Mouse (Mus musculus): ENCODE results near the gene Large1. TPM values are rescaled to one million over a fixed set of nuclear protein-coding genes. Genes with fewer than 3 reads are reported as not detected.
"Not testable (repeated sequence)": the region's sequence is repeated elsewhere in the genome, so short reads cannot be mapped to it uniquely, and the experiment has no call there.

The Large1 gene
- polyA plus RNA-seq, 1 experiment from 2014 or later, result 4.2 TPM

DNA sequence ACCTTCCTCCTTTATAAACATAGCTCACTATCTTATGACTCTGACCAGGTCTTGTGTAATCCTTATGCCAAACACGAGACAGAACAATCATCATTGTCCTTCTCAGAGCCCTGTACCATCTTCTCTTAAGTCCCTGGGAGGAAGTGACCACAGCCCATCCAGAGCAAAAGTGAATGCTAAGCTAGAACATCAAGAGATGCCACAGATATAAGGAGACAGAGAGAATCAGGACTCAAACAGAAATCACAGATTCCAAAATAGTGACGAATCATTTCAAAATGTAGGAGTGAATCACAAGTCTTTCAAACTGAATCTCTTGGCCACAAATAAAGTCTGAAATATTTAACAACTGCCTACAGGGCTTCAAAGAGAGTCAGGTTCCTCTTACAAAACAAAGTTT is 63.5 kb downstream of the Large1 start:
- no peak for ATAC-seq (replicated peaks; ENCODE audit: low FRiP score, low read depth)
- H3K4me1 ChIP-seq (replicated peaks; ENCODE audit: insufficient read depth, low read length), result no peaks in the 10 kb centered on the region
- H3K4me3 ChIP-seq (replicated peaks; ENCODE audit: low read depth, low read length), result no peak overlapping the region
- TF ChIP-seq CTCF (IDR thresholded peaks at IDR 0.05; ENCODE audit: low read depth), result no peak
- H3K36me3 ChIP-seq (ENCODE audit: insufficient read depth, low read length), result no peaks in the 10 kb centered on the region
- no peak overlapping the region for H3K9ac ChIP-seq (ENCODE audit: low read depth, low read length)
- WGBS, result 76% methylated on average over 2 of the region's 2 CpGs
- H3K27ac ChIP-seq, result no peak overlapping the region
- no peaks in the 10 kb centered on the region for H3K27me3 ChIP-seq (ENCODE audit: insufficient read depth, low read length)
- DNase-seq (ENCODE audit: low spot score), result no peak
- no peak overlapping the region for H3K4me2 ChIP-seq (ENCODE audit: low read length)
- H3K9me3 ChIP-seq (replicated peaks; ENCODE audit: low read length), result no peaks in the 10 kb centered on the region

- TF ChIP-seq CTCF (IDR thresholded peaks at IDR 0.05; ENCODE audit: low read depth), result no peak
- Histone ChIP-seq H3K9me3 (replicated peaks; ENCODE audit: low read length) (no peaks in the 10 kb centered on the region), H3K27ac (no peak overlapping the region), H3K4me2 (ENCODE audit: low read length) (no peak overlapping the region), H3K4me3 (replicated peaks; ENCODE audit: low read depth, low read length) (no peak overlapping the region), H3K36me3 (ENCODE audit: insufficient read depth, low read length) (no peaks in the 10 kb centered on the region), H3K9ac (ENCODE audit: low read depth, low read length) (no peak overlapping the region), H3K27me3 (ENCODE audit: insufficient read depth, low read length) (no peaks in the 10 kb centered on the region), H3K4me1 (replicated peaks; ENCODE audit: insufficient read depth, low read length) (no peaks in the 10 kb centered on the region)
- no peak for DNase-seq (ENCODE audit: low spot score)
- ATAC-seq (replicated peaks; ENCODE audit: low FRiP score, low read depth), result no peak
- 95% methylated on average over 4 of the region's 4 CpGs for WGBS
Measured at GRCm38 (mm10) chr8:73281996-73282395, 71.3 kb downstream of the Large1 start.

DNA sequence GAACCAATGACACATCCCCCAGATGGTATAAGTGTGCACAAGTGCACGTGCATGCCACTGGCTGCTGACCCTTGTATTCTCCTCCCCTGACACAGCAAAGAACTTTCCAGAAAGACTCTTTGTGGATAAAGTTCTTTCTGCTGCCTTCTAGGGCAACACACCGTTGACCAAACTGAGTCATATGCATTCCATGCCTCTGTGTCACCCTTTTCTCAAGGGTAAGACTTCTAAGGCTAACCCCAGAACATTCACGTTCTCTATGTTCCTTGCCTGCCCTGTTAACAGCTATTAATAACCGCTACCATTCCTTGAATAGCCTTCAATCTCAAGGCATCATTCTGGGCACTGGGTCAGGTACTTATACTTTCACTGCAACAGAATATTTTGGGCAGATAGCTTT is 77.3 kb downstream of the Large1 start:
- no peaks in the 10 kb centered on the region for H3K27me3 ChIP-seq (ENCODE audit: insufficient read depth, low read length)
- H3K4me2 ChIP-seq (ENCODE audit: low read length), result no peak overlapping the region
- H3K27ac ChIP-seq, result no peak overlapping the region
- WGBS, result 80% methylated on average over 4 of the region's 4 CpGs
- ATAC-seq (replicated peaks; ENCODE audit: low FRiP score, low read depth) (peak; percentile 71; the same call in 1 of the 2 replicates), DNase-seq (ENCODE audit: low spot score) (no peak)
- H3K9ac ChIP-seq (ENCODE audit: low read depth, low read length), result no peak overlapping the region
- no peak for TF ChIP-seq CTCF (IDR thresholded peaks at IDR 0.05; ENCODE audit: low read depth)
- no peaks in the 10 kb centered on the region for H3K9me3 ChIP-seq (replicated peaks; ENCODE audit: low read length)
- no peaks in the 10 kb centered on the region for H3K36me3 ChIP-seq (ENCODE audit: insufficient read depth, low read length)
- H3K4me3 ChIP-seq (replicated peaks; ENCODE audit: low read depth, low read length), result no peak overlapping the region
- no peaks in the 10 kb centered on the region for H3K4me1 ChIP-seq (replicated peaks; ENCODE audit: insufficient read depth, low read length)

GRCm38 (mm10) chr8:73275445-73275844 is 77.9 kb downstream of the Large1 start:
- 47% methylated on average over 4 of the region's 4 CpGs for WGBS
- not testable (repeated sequence) for H3K27ac ChIP-seq; H3K4me3 ChIP-seq (replicated peaks; ENCODE audit: low read depth, low read length); DNase-seq (ENCODE audit: low spot score); H3K4me1 ChIP-seq (replicated peaks; ENCODE audit: insufficient read depth, low read length); H3K9me3 ChIP-seq (replicated peaks; ENCODE audit: low read length); ATAC-seq (replicated peaks; ENCODE audit: low FRiP score, low read depth); H3K9ac ChIP-seq (ENCODE audit: low read depth, low read length); H3K4me2 ChIP-seq (ENCODE audit: low read length); H3K27me3 ChIP-seq (ENCODE audit: insufficient read depth, low read length); H3K36me3 ChIP-seq (ENCODE audit: insufficient read depth, low read length)

DNA sequence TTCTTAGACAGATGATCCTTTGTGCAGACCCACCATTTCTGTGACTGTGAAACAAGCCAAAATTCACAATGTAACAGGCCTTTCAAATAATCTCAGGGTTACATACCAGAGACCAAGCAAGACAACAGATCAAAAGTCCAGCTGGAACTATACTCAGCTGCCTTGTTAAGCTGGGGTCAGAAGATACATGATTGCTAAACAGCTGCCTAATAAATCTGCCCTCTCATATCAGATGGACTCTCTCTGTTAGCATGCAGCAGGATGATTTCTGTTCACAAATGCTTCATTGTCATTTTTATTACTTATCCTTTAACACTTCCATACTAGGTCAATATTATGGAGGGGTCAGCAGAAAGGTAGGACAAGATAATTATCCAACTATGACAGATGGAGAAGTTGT is 80.2 kb downstream of the Large1 start:
- Histone ChIP-seq H3K27ac (no peak overlapping the region), H3K4me2 (ENCODE audit: low read length) (no peak overlapping the region), H3K4me3 (replicated peaks; ENCODE audit: low read depth, low read length) (no peak overlapping the region), H3K4me1 (replicated peaks; ENCODE audit: insufficient read depth, low read length) (no peaks in the 10 kb centered on the region), H3K9ac (ENCODE audit: low read depth, low read length) (no peak overlapping the region), H3K36me3 (ENCODE audit: insufficient read depth, low read length) (no peaks in the 10 kb centered on the region), H3K9me3 (replicated peaks; ENCODE audit: low read length) (no peaks in the 10 kb centered on the region), H3K27me3 (ENCODE audit: insufficient read depth, low read length) (no peaks in the 10 kb centered on the region)
- TF ChIP-seq CTCF (IDR thresholded peaks at IDR 0.05; ENCODE audit: low read depth), result no peak
- no peak for ATAC-seq (replicated peaks; ENCODE audit: low FRiP score, low read depth)
- DNase-seq (ENCODE audit: low spot score), result peak; percentile 67

DNA sequence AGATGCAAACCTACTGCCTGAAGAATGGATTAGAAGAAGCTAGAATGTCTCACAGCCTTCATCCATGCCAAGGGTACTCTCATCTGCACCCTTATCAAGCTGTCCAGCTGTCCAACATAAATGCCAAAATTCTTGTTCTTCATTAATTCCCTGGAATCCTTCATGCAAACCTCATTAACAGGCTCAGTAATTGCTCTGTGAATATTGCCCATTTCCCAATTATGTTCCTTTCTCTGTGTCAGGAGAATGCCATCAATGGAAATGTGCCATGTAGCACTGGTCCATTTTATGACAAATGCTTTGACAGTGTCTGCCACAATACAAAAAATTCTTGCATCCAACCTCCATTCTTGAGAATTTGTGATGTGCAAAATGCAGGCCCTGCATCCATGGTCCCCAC is 82.3 kb downstream of the Large1 start:
- no peak overlapping the region for H3K4me3 ChIP-seq (replicated peaks; ENCODE audit: low read depth, low read length)
- no peak for DNase-seq (ENCODE audit: low spot score)
- H3K4me2 ChIP-seq (ENCODE audit: low read length), result no peak overlapping the region
- H3K27me3 ChIP-seq (ENCODE audit: insufficient read depth, low read length), result no peaks in the 10 kb centered on the region
- H3K9me3 ChIP-seq (replicated peaks; ENCODE audit: low read length), result no peaks in the 10 kb centered on the region
- no peak overlapping the region for H3K9ac ChIP-seq (ENCODE audit: low read depth, low read length)
- no peaks in the 10 kb centered on the region for H3K36me3 ChIP-seq (ENCODE audit: insufficient read depth, low read length)
- H3K4me1 ChIP-seq (replicated peaks; ENCODE audit: insufficient read depth, low read length), result no peaks in the 10 kb centered on the region
- no peak for ATAC-seq (replicated peaks; ENCODE audit: low FRiP score, low read depth)
- H3K27ac ChIP-seq, result no peak overlapping the region
- no peak for TF ChIP-seq CTCF (IDR thresholded peaks at IDR 0.05; ENCODE audit: low read depth)

GRCm38 (mm10) chr8:73257981-73258380 is 95.4 kb downstream of the Large1 start:
- Histone ChIP-seq H3K4me3 (replicated peaks; ENCODE audit: low read depth, low read length) (no peak overlapping the region), H3K27me3 (ENCODE audit: insufficient read depth, low read length) (no peaks in the 10 kb centered on the region), H3K9me3 (replicated peaks; ENCODE audit: low read length) (no peaks in the 10 kb centered on the region), H3K9ac (ENCODE audit: low read depth, low read length) (no peak overlapping the region), H3K27ac (no peak overlapping the region), H3K4me2 (ENCODE audit: low read length) (no peak overlapping the region), H3K4me1 (replicated peaks; ENCODE audit: insufficient read depth, low read length) (no peaks in the 10 kb centered on the region), H3K36me3 (ENCODE audit: insufficient read depth, low read length) (no peaks in the 10 kb centered on the region)
- 68% methylated on average over 2 of the region's 2 CpGs for WGBS
- ATAC-seq (replicated peaks; ENCODE audit: low FRiP score, low read depth), result no peak
- no peak for TF ChIP-seq CTCF (IDR thresholded peaks at IDR 0.05; ENCODE audit: low read depth)
- no peak for DNase-seq (ENCODE audit: low spot score)
